Mouse (Mus musculus) testis, adult 10 weeks (tissue): Measurements from ENCODE around the gene Reg3g. TPM values are rescaled to one million over a fixed set of nuclear protein-coding genes. Genes with fewer than 3 reads are reported as not detected.

Source experiments
- polyA plus RNA-seq: library from polyadenylated mRNA; stranded (reverse); fragments of 350-450 nt; fragmentation: Illumina TruSeq; extraction: RNeasy Lipid Tissue Mini Kit (QIAGEN cat#74804); gene quantifications from one replicate; pipeline ENCODE4 v1.2.3, GENCODE M21; 2014; ENCODE audit warnings: low read depth, low replicate concordance

Gene Reg3g
- polyA plus RNA-seq: 0.62 TPM

GRCm38 (mm10) chr6:78468772-78469171 is at the start of gene Reg3g:
Reg3g (minus strand) TSS chr6:78468872.

GRCm38 (mm10) chr6:78422411-78422810 is 46.3 kb downstream of the Reg3g start, which contains the start of gene Reg1:
Reg1 (plus strand) TSS chr6:78422711.

Other genes with a start within 250 kb of the Reg3g start
- not detected for gene Reg3b, start 98.2 kb downstream of the Reg3g start, polyA plus RNA-seq
- gene Reg3d, start 90.0 kb downstream of the Reg3g start, polyA plus RNA-seq: 0.48 TPM
- not detected for gene Reg3a, start 88.2 kb downstream of the Reg3g start, polyA plus RNA-seq
- not detected for gene Reg2, start 73.2 kb downstream of the Reg3g start, polyA plus RNA-seq
- 2.0 TPM for gene Reg1, start 46.2 kb downstream of the Reg3g start, polyA plus RNA-seq